Mouse (Mus musculus) left cerebral cortex, adult 9 months (tissue): ENCODE data around the gene Cyp39a1.
A peak's percentile ranks its signal among the peaks of the same experiment; 100 is the strongest.

Experiments used
- DNase-seq, 2 experiments: peaks; one replicate each; pipeline ENCODE4 v3.0.0; 2022; ENCODE audit warnings: low spot score in 2 of 2

The Cyp39a1 gene

DNA sequence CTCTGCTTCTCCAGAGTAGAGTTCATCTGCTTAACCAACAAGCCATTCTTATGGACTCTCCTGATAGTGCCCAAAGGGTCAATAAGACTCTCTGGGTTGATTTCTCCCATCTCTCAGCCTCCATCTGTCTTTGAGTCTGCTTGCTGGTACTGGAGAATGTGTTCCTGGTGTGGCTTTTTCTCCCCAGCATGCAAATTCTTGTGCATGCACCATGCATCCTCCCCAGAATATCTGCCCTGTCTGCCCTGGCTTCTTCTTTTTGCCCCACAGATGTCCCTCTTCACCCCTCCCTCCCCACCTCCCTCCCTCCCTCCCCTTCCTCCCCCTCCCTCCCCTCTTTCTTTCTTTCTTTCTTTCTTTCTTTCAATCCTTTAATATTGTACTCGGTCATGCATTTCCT is 10.1 kb downstream of the Cyp39a1 start:
- no peak for DNase-seq

DNA sequence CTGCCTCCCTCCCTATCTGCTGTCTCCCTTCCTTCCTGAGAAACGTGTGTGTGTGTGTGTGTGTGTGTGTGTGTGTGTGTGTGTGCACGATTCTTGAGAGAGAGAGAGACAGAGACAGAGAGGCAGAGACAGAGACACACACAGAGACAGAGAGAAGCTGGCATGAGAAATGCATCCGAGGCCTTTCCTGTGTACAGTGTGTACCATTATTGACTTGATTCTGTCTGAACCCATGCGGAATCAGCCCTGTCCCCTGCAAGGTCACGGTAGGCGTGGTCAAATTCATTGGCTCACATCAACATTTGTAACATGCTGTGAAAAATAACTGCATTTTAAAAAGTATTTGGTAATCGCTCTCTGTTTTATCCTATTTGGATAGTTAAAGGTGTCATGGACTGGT is 16.9 kb downstream of the Cyp39a1 start:
- no peak for DNase-seq

- no peak for DNase-seq
These were observed 17.4 kb downstream of the Cyp39a1 start for GRCm38 (mm10) chr17:43684638-43685037.

DNA sequence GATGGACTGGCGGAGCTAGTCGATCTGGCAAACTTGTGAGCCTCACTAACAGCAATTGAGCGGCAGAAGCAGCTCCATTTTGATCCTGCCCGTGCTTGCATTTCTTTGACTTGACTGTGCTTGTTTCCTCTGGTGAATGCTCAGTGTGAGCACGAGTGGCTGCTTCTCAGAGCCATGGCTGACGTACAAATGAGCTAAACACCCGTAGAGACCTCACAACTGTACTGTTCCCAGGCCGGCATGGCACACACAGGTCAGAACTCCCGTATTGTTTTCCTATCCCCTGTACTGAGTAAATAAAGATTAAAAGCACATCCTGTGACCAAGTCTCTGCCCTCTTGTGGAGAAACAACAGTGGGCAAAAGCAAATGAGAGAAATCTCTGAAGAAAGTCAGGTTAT is 22.4 kb downstream of the Cyp39a1 start:
- DNase-seq, result no peak

- peak in 1 of 2 experiments; percentile 83 for DNase-seq
These were observed 31.9 kb downstream of the Cyp39a1 start for GRCm38 (mm10) chr17:43698997-43699649.

DNA sequence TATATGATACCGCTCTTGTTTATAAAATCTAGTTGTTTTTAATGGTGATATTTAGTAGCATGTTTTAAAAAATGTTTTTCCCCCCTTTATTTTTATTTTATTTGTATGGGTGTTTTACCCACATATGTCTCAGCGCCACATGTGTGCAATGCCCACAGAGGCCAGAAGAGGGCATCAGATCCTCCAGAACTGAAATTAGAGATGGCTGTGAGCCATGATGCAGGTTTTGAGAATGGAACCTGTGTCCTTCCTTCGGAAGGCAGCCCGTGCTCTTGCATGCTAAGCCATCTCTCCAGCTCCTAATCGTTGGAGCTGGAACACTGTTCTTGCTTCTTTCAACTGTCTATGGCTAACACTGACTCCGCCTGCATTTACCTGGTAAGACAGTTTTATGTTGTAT is 33.8 kb downstream of the Cyp39a1 start:
- peak in 1 of 2 experiments; percentile 69 for DNase-seq

GRCm38 (mm10) chr17:43704216-43704930 is 37.1 kb downstream of the Cyp39a1 start:
- DNase-seq, result no peak

GRCm38 (mm10) chr17:43706749-43707148 is 39.5 kb downstream of the Cyp39a1 start:
- no peak for DNase-seq

GRCm38 (mm10) chr17:43707254-43707653 is 40.0 kb downstream of the Cyp39a1 start:
- DNase-seq, result no peak

GRCm38 (mm10) chr17:43711557-43712352 is 44.5 kb downstream of the Cyp39a1 start:
- no peak for DNase-seq

DNA sequence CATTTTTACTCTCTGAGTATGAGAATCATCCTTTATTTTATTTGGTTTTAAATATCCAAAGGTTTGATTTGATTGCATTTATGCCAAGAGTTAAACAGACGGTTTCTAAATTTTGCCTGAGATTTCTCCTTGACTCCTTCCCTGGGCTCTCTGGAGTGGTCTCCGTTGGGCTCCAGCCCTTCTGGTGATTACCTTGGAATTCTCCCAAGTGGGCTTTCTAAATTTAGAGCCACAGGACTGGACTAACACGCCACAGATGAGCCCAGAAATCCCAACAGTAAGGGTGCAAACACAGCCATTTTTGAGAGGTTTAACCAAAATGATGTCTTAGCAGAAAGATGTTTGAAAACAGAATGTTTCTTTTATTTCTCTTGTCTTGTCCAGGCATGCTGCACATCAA is 47.0 kb downstream of the Cyp39a1 start:
- DNase-seq, result no peak

DNA sequence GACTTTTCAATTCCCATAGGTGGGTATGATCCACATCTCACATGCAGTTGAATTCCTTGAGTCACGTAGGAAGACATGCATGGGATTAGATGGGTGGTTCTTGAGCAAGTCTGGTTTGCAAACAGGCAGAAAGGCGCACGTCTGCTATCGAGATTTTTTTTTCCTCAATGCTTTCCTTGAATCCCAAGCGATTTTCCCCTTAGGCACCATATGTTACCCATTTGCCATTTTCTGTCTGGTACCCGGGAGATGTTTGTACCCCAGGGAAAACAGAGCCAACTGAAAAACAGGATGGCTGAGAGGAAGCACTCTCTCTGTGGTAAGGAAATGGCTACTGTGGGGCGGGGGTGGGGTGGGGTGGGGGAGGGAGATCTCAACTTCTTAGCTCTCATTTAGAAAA is 49.4 kb downstream of the Cyp39a1 start:
- no peak for DNase-seq

DNA sequence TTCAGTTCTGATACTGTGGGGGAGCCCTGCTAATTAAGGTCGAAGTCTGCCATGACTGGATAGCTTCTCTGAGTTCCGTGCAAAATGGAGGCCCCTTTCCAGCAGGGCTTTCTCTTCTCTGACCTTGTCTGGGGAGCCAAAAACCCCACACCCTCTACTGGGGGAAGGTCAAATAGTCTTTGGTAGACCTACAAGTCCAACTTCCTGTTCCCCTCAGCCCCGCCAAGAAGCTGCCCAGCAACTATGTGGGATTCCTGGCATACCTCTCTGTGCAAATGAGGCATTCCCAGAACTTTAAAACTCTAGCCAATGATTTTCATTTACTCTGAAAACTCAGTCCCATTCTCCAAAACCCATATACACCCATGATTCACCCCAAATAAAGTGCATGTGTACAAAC is 52.2 kb downstream of the Cyp39a1 start:
- DNase-seq, result no peak

- DNase-seq, result no peak
These were observed 57.3 kb downstream of the Cyp39a1 start for GRCm38 (mm10) chr17:43724480-43724879.

DNA sequence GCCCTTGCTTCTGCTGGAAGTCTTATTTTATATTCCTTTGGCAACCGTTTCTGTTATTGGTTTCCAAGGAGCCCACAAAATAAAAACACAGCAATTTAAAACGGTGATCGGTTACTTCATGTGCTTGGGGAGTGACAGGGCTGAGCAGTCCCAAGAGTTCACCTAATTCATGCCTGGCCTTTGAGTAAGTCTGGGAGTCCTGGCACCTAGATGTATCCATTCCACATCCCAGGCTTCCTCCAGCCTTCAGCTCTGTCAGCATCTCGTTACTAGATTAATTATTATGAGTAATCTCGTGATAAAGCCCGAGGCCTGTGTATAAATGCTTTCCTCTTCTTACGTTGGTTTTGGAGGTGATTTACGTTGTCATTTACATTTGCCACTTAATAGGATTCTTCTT is 64.1 kb downstream of the Cyp39a1 start:
- DNase-seq, result no peak

DNA sequence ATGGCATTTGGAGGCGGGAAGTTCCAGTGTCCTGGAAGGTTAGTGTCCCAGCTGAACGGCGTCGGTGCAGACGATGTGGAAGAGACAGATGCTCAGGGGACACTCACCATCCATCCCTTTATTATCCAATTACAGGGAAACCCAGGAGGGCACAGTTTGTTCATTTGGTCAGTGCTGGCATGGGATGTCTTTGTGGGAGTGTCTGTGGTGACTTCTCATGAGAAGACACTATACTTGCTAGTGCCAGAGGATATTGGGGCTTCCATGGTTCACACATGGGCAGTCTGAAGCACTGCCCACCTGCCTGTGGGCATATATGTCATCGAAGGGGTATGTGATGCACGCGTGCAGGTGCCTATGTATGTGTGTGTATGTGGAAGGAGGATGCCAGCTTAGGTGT is 64.8 kb downstream of the Cyp39a1 start:
- DNase-seq, result no peak

- no peak for DNase-seq
These were observed 67.0 kb downstream of the Cyp39a1 start for GRCm38 (mm10) chr17:43734252-43734651.

DNA sequence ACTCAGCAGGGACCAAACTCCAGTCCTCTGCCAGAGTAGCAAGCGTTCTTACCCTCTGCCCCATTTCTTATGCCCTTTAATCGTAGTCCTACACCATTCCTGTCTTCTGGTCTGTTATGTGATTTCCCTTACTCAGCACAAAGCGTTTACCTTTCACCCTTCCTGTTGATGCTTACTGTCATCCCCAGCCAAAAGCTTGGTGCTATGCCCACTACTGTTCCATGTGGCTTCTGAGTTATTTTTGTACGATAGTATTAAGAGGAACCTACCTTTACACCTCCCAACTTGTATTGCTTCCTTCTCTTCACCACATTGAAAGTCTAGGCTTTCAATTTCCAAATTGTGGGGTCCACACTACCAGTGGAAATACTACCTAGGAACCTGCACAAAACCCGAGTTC is 76.7 kb downstream of the Cyp39a1 start:
- DNase-seq, result no peak

GRCm38 (mm10) chr17:43744425-43744824 is 77.2 kb downstream of the Cyp39a1 start:
- no peak for DNase-seq

- DNase-seq, result peak; percentile 18 to 49
These were observed 83.9 kb downstream of the Cyp39a1 start for GRCm38 (mm10) chr17:43751146-43751545.

GRCm38 (mm10) chr17:43752811-43753210 is 85.6 kb downstream of the Cyp39a1 start:
- no peak for DNase-seq

- DNase-seq, result no peak
These were observed 87.5 kb downstream of the Cyp39a1 start for GRCm38 (mm10) chr17:43754687-43755086.
